Mouse (Mus musculus) lung, embryonic 14.5 days (tissue): ENCODE measurements around the gene Prss43. TPM values are rescaled to one million over a fixed set of nuclear protein-coding genes. Genes with fewer than 3 reads are reported as not detected.

ENCODE experiments used
- ATAC-seq: fragments of 200-750 bp; cut with Nextera tagmentation; 2 replicates; pipeline ENCODE4 v1.8.0; 2017; ENCODE audit warnings: mild to moderate bottlenecking, moderate TSS enrichment, moderate library complexity; ENCODE audit not compliant: insufficient read depth
- DNase-seq: peaks from one replicate; pipeline ENCODE4 v3.0.0-alpha.2; 2015
- H3K27ac ChIP-seq: fragments of 300-500 bp; sonication (generic); 2 replicates; pipeline ENCODE4 v1.5.1; 2014; ENCODE audit warnings: low read depth, mild to moderate bottlenecking, moderate library complexity
- H3K27me3 ChIP-seq: fragments of 300-500 bp; sonication (generic); 2 replicates; pipeline ENCODE4 v1.6.1; 2014; ENCODE audit warnings: low read length, control low read depth; ENCODE audit not compliant: insufficient read depth
- H3K36me3 ChIP-seq: fragments of 300-500 bp; sonication (generic); 2 replicates; pipeline ENCODE4 v1.6.1; 2014; ENCODE audit warnings: control low read depth; ENCODE audit not compliant: insufficient read depth
- H3K4me1 ChIP-seq: fragments of 300-500 bp; sonication (generic); 2 replicates; pipeline ENCODE4 v1.6.1; 2014; ENCODE audit warnings: antibody characterized with exemption, control low read depth; ENCODE audit not compliant: insufficient read depth
- H3K4me2 ChIP-seq: fragments of 300-500 bp; sonication (generic); 2 replicates; pipeline ENCODE4 v1.6.1; 2014; ENCODE audit warnings: mild to moderate bottlenecking
- H3K4me3 ChIP-seq: fragments of 300-500 bp; sonication (generic); 2 replicates; pipeline ENCODE4 v1.5.1; 2014; ENCODE audit warnings: low read depth, low read length
- H3K9ac ChIP-seq: fragments of 300-500 bp; sonication (generic); 2 replicates; pipeline ENCODE4 v1.6.1; 2014
- H3K9me3 ChIP-seq: fragments of 300-500 bp; sonication (generic); 2 replicates; pipeline ENCODE4 v1.6.1; 2016; ENCODE audit warnings: low read depth, low read length, control low read depth
- CTCF ChIP-seq: IDR thresholded peaks from 2 replicates; pipeline ENCODE4 v1.5.1; 2016; ENCODE audit warnings: antibody characterized with exemption, low read depth
- WGBS: fragments of 180-500 bp; shearing (Covaris S2); extraction: QIAGEN DNeasy Blood & Tissue Kit; methylation state at CpG from one replicate; pipeline ENCODE4 v1.1.7; 2014; 5-methylcytosine and 5-hydroxymethylcytosine counted together
- polyA plus RNA-seq: library from polyadenylated mRNA; unstranded; fragments of >200 nt; fragmentation: Nextera tagmentation; extraction: Ambion mirVana; gene quantifications from 2 replicates; pipeline ENCODE4 v1.2.1, GENCODE M21; 2014

Prss43 gene
- polyA plus RNA-seq, 1 experiment from 2014 or later, result not detected

GRCm38 (mm10) chr9:110858967-110859596, 32.6 kb downstream of the Prss43 start:
- Histone ChIP-seq H3K4me1 (0 out of 2 replicates have a peak, but pooled peaks cover 3% of the 10 kb centered on the region), H3K27ac (no peak overlapping the region), H3K27me3 (peaks cover 14% of the 10 kb centered on the region; the same call in 1 of the 2 replicates), H3K36me3 (no peaks in the 10 kb centered on the region), H3K4me3 (no peak overlapping the region), H3K4me2 (no peak overlapping the region), H3K9ac (no peak overlapping the region), H3K9me3 (no peaks in the 10 kb centered on the region)
- DNase-seq, result no peak
- TF ChIP-seq CTCF, result no peak
- 73% methylated on average over 5 of the region's 5 CpGs for WGBS
- ATAC-seq, result no peak

GRCm38 (mm10) chr9:110871030-110871429, 44.5 kb downstream of the Prss43 start:
- DNase-seq (peak; percentile 72), ATAC-seq (no peak)
- peak; percentile 80 for TF ChIP-seq CTCF
- Histone ChIP-seq H3K4me3 (no peak overlapping the region), H3K4me2 (no peak overlapping the region), H3K27ac (no peak overlapping the region), H3K9ac (no peak overlapping the region), H3K4me1 (0 out of 2 replicates have a peak, but pooled peaks cover 3% of the 10 kb centered on the region), H3K9me3 (no peaks in the 10 kb centered on the region), H3K27me3 (peaks cover 15% of the 10 kb centered on the region), H3K36me3 (no peaks in the 10 kb centered on the region)
- WGBS, result 18% methylated on average over 7 of the region's 7 CpGs

GRCm38 (mm10) chr9:110873681-110874659, 47.5 kb downstream of the Prss43 start:
- H3K9me3 ChIP-seq, result no peaks in the 10 kb centered on the region
- peak overlapping the region; percentile 52 for H3K4me2 ChIP-seq
- no peak overlapping the region for H3K27ac ChIP-seq
- DNase-seq (peak; percentile 82), ATAC-seq (peak; percentile 76)
- 0 out of 2 replicates have a peak, but pooled peaks cover 3% of the 10 kb centered on the region for H3K4me1 ChIP-seq
- no peak overlapping the region for H3K9ac ChIP-seq
- peak overlapping the region; percentile 25; the same call in 1 of the 2 replicates for H3K4me3 ChIP-seq
- no peaks in the 10 kb centered on the region for H3K36me3 ChIP-seq
- peaks cover 15% of the 10 kb centered on the region for H3K27me3 ChIP-seq
- 6% methylated on average over 40 of the region's 40 CpGs for WGBS
- 0 out of 2 replicates have a peak, but pooled peaks have one; percentile 14 for TF ChIP-seq CTCF

GRCm38 (mm10) chr9:110874660-110875191, 48.2 kb downstream of the Prss43 start:
- Histone ChIP-seq H3K9ac (no peak overlapping the region), H3K4me3 (no peak overlapping the region), H3K4me2 (no peak overlapping the region), H3K27ac (no peak overlapping the region), H3K4me1 (0 out of 2 replicates have a peak, but pooled peaks cover 3% of the 10 kb centered on the region), H3K36me3 (no peaks in the 10 kb centered on the region), H3K9me3 (no peaks in the 10 kb centered on the region), H3K27me3 (peaks cover 15% of the 10 kb centered on the region)
- peak; percentile 29; the same call in 1 of the 2 replicates for ATAC-seq
- no peak for DNase-seq
- 9% methylated on average over 3 of the region's 3 CpGs for WGBS
- no peak for TF ChIP-seq CTCF

GRCm38 (mm10) chr9:110875288-110875695, 48.8 kb downstream of the Prss43 start:
- no peak for TF ChIP-seq CTCF

GRCm38 (mm10) chr9:110877353-110877752, 50.9 kb downstream of the Prss43 start:
- Histone ChIP-seq H3K4me1 (0 out of 2 replicates have a peak, but pooled peaks cover 3% of the 10 kb centered on the region), H3K4me3 (no peak overlapping the region), H3K36me3 (no peaks in the 10 kb centered on the region), H3K9me3 (no peaks in the 10 kb centered on the region), H3K27ac (no peak overlapping the region), H3K27me3 (peaks cover 27% of the 10 kb centered on the region), H3K9ac (no peak overlapping the region), H3K4me2 (no peak overlapping the region)
- ATAC-seq (no peak), DNase-seq (no peak)
- no peak for TF ChIP-seq CTCF
- WGBS, result 77% methylated on average over 1 of the region's 1 CpGs

More at GRCm38 (mm10) chr9:110875288-110875695, 48.8 kb downstream of the Prss43 start:
- no peak for ATAC-seq
- DNase-seq, result no peak
- H3K27me3 ChIP-seq, result peaks cover 17% of the 10 kb centered on the region
- no peak overlapping the region for H3K9ac ChIP-seq
- H3K36me3 ChIP-seq, result no peaks in the 10 kb centered on the region
- H3K9me3 ChIP-seq, result no peaks in the 10 kb centered on the region
- 19% methylated on average over 5 of the region's 6 CpGs for WGBS
- H3K4me2 ChIP-seq, result no peak overlapping the region
- H3K27ac ChIP-seq, result no peak overlapping the region
- H3K4me3 ChIP-seq, result no peak overlapping the region
- H3K4me1 ChIP-seq, result 0 out of 2 replicates have a peak, but pooled peaks cover 3% of the 10 kb centered on the region
